Mouse (Mus musculus) right cerebral cortex, adult 18-20 months (tissue): ENCODE data around the gene Sorcs3.

ENCODE experiments used
- DNase-seq: peaks from one replicate; pipeline ENCODE4 v3.0.0; 2022; ENCODE audit warnings: mixed read lengths

Gene Sorcs3

GRCm38 (mm10) chr19:48205929-48206814 is at the start of gene Sorcs3:
TSS of gene Sorcs3 (plus strand) at chr19:48206025.
- peak; percentile 32 for DNase-seq

GRCm38 (mm10) chr19:48165341-48165740 is 40.5 kb upstream of the Sorcs3 start:
- DNase-seq, result no peak

DNA sequence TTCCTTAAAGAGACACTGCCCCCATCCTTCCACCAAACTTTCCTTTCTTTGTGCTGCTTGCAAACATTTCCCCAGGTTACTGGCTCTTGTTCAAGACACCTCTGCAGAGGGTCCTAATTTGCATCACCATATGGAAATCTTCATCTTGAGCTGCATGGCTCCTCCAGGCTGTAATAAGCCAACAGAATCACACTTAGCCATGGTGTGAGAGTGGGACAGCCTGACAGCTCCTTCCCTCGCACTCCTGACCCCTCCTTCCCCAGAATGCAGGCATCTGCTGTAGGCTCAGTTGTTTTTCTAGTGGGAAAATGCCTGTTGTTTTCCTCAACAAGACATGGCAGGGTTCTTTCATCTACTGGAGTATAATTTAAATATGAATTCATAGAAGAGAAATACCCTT is 38.7 kb upstream of the Sorcs3 start:
- peak; percentile 51 for DNase-seq

DNA sequence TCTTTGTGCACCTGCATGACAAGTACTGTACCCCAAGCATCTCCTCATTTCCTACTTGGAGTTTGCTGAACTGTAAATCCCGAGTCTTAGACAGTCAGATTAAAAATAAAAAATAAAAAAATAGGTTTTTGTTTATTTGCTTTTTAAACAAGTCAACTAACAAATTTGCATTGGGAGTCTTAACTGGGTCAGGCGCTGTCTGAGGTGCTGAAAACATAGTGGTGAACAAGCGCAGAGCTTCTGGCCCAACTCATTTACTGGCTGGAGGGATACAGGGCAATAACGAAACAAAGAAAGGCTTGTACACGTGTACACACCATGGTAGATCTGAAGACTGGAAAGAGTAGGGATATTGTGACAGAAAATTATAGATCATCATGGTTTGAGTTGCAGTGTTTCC is 37.5 kb upstream of the Sorcs3 start:
- DNase-seq, result no peak

GRCm38 (mm10) chr19:48174717-48175116 is 31.1 kb upstream of the Sorcs3 start:
- DNase-seq, result peak; percentile 5

DNA sequence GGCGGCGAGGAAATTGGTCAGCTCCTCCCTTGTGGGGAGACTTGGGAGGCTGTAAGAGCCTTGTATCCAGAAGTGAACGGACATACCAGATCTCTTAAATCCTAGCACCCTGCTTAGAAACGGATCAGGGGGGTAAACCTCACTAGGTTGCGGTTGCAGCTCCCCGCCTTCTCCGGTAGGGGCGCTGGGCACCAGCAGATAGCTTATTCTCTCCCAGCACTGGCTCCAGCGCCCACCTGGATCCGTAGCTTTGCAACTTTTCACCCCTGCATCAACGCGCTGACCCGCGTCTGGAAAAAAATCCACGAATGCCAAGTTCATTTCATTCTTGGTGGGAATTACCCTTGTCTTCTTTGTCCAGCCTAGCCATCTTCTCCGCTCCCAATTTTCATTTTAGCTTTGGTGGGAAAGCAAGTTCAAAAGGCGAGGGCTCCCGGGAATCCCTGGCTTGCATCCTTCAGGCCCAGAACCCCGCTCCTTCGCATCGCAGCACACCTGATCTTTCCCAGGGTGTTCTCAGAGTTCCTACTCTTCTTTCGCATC is 1.8 kb upstream of the Sorcs3 start:
- DNase-seq, result peak; percentile 85

- no peak for DNase-seq
Measured at GRCm38 (mm10) chr19:48204476-48204875, 1.3 kb upstream of the Sorcs3 start.

- DNase-seq, result peak; percentile 54
Measured at GRCm38 (mm10) chr19:48204892-48205761, 698 bp upstream of the Sorcs3 start.

DNA sequence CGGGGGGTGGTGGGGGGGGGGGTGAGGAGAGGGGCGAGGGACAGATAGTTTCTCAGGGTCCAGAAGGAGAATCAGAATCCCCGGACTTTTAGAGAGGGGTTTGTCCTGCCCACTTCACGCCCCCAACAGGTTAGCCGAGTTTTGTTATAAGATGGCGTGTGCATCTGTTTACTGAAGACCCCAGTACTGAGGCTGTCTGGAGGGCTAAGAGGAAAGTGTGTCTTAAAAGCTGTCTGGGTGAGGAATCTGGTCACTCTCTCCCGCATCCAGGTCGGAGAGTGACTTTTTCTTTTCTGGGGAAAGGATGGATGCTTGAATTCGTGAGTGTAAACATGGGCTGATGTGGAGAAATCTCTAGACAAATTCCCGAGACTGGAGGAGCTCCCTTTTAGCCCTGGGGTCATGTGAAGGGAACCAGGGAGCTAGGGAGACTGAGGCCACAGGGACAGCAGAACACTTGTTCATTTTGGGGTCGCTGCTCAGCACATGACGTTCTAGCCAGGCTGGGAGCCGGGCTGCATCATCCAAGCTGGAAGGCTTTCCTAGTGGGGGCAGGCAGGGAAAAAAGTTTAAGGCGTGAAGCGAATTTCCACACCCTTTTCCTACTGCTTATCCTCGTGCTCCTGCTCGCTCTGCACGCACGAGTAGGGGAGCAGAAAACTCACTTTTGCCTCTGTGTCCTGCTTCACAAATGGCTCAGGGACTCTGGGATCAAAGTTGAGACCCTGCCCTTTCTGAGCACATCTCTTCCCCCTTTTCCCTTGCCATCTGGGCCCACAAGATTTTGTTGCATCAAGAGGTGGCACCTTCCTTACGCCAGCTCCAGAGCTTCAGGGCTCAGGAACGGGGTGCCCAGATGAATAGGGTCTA is 1.3 kb downstream of the Sorcs3 start:
- DNase-seq, result peak; percentile 46

DNA sequence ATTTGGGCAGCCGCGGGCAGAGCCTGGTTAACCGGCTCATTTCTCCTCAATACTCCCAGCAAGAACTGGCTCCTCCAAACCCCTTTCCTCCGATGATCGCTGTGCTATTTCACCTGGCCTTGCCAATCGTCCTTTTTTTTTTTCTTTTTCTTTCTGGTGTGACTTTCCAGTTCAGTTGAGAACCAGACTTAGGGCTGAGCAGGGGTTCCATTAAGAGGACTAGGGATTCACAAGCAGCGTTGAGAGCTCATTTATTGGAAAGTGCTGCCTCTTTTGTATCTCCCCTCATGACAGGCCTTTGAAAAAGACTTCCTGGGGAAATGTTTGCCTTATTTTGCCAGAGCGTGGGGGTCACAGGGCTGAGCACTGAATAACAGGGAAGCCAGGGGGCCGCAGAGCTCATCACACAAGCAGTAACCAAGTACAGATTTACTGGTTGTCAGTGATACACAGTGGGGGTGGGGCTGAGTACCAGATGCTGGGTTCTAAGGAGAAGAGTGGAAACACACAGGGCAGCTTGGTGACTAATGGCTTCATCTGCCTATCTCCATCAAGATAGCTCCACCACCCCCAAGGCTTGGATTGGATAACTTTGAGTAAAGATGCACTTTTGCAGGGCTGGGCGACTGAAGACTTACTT is 2.0 kb downstream of the Sorcs3 start:
- DNase-seq, result peak; percentile 57

DNA sequence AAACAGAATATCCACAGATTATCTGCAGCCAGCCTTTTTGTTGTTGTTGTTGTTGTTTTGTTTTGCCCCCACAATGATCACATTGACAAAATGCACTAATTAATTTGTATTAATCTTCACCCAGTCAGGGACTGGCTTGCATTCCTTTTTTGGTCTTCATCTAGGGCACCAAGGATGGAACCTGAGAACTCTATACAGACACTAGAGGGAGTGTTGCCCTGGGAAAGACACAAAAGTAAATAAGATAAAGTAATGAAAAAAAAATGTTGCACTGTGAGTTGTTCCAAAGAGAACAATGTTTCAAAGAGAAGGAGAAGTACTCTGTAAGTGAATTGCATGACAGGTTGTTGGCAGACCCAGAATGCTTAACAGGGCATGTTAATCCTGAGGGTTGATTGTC is 9.6 kb downstream of the Sorcs3 start:
- no peak for DNase-seq

GRCm38 (mm10) chr19:48237786-48238372 is 32.1 kb downstream of the Sorcs3 start:
- no peak for DNase-seq

DNA sequence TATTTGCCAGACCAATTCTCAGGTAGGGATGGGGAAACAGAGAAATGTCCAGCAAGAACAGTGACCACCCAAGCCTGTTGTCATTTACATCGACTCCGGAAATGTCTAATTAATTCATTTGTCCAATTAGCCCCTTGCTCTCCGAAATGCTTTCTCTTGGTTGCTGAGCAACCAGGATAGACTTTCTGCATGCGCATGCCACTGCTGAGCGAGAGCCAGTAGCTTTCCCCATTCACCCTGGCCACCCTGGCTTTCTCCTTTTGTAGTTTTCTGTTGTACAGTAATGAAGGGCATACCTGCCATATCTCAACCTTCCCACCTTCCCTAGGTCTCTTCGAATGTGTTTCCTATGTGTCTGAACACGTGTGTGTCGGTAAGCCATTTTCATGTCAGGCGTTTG is 32.6 kb downstream of the Sorcs3 start:
- no peak for DNase-seq

DNA sequence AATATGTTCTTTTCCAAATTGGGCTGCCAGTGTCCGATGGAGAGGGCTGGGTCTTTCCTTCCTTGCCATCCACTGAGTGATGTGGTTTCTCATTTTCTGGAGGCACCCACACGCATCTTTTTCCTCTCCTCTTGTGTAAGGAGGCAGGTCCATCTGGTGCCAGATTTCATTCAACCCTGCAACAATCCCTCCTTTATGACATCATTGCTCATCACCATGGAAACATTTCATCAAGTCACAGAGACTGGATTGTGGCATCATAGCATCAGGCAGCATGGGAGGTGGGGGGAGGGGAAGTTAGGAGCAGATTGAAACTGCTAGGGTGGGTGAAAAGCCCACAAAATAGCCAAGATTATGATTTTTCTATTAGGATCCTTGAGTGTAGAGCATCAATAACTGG is 35.1 kb downstream of the Sorcs3 start:
- peak; percentile 28 for DNase-seq

DNA sequence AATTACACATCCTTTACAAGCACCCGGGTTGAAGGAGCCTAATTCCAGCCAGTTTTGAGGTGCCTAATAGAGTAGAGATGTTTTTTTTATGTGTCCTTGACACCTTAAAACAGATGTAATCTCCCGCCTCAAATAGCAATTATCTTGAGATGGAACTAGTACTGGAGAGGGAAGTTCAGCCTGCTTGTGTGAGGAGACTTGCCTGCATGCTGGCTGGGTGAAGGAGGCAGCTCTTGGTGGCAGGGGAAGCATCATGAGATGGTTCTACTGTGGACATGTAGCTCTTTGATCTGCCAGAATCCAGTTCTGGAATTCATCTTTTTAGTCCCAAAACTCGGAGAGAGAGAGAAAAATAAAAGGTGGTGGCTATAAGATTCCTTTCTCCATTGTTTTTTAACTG is 38.2 kb downstream of the Sorcs3 start:
- no peak for DNase-seq

DNA sequence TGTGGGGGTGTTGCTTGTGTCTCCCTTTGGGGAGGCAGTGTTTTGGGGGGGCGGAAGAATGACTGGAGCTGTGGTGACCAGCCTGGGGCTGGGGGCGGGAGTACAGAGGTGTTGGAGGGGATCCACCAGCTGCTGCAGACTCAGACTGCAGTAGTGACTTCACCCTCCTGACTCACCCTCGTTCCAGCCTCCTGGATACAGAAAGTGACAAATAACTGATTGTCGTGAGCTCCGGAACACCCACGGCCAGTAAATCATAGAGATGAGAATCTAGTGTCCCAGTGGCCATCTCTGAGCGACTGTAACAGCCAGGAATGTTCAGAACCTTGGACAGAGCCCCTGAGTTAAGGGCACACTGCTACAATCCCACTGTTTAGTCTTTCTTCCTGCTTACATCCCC is 53.4 kb downstream of the Sorcs3 start:
- peak; percentile 71 for DNase-seq

DNA sequence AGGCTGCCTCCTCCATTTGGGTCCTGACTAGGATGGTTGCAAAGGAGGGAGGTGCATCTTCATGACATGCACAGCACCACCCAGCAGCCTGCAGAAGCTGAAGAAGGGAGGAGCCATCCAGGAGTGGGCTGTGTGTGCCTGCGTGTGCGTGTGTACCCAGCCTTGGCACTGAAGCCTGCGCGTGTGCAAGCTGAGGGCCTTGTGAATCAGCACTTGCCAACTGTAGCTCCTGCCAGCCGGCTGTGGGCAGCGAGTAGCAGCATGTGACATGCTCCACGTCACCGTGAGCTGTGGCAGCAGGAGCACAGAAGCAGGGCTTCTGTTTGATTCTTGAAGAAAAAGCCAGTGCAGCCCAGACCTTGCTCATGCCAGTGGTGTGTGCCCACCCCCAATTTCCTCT is 54.8 kb downstream of the Sorcs3 start:
- peak; percentile 92 for DNase-seq

- no peak for DNase-seq
Measured at GRCm38 (mm10) chr19:48263750-48264149, 57.9 kb downstream of the Sorcs3 start.

DNA sequence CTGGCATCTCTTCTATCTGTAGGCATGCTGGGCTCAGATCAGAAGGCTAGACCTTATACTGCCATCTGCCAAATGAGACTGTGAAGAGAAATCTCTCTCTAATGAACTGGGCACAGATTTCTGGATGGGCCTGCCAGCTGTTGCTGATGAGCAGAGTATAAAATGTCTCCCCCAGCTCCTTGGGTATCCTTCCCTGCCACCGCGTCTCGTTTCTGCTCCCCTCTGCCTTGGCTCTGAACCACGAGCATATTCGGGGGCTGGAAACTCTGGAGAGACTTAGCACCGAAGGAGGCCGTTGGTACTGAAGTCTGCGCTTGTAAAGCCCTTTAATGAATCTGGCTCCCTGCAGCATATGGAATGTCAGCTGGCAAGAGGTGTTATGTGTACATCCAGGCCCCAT is 74.4 kb downstream of the Sorcs3 start:
- DNase-seq, result no peak

DNA sequence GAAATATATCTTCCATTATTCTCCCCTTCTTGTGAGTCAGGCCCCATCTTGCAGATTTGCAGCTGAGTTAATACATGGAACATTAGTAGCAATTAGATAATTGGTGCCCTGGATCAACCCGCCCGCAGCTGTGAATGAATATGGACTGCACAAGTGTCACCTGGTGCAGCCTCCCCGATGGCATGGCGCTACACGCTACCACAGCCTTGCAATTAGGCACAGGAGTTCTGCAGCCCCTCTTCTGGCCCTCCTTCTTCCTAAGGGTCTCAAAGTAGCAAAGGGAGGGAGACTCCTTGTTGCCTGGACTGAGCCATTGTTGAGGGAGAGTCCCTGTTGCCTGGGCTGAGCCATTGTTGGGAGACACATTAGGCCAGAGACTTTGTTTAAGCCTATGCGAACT is 76.4 kb downstream of the Sorcs3 start:
- no peak for DNase-seq

- no peak for DNase-seq
Measured at GRCm38 (mm10) chr19:48283217-48283616, 77.4 kb downstream of the Sorcs3 start.
